Mouse (Mus musculus) neural tube, embryonic 14.5 days (tissue): ENCODE measurements around the gene Rasgrp4. TPM values are rescaled to one million over a fixed set of nuclear protein-coding genes. Genes with fewer than 3 reads are reported as not detected.
"Not testable (repeated sequence)": the region's sequence is repeated elsewhere in the genome, so short reads cannot be mapped to it uniquely, and the experiment has no call there.

Source experiments
- ATAC-seq: fragments of 200-750 bp; cut with Nextera tagmentation; 2 replicates; pipeline ENCODE4 v1.8.0; 2017; ENCODE audit warnings: low read depth, mild to moderate bottlenecking, moderate TSS enrichment, moderate library complexity
- H3K27ac ChIP-seq: fragments of 300-500 bp; sonication (generic); 2 replicates; pipeline ENCODE4 v1.5.1; 2014; ENCODE audit warnings: low read depth, mild to moderate bottlenecking, control low read depth, low read length, moderate library complexity, mixed read lengths
- H3K27me3 ChIP-seq: fragments of 300-500 bp; sonication (generic); 2 replicates; pipeline ENCODE4 v1.6.1; 2014; ENCODE audit warnings: low read length; ENCODE audit not compliant: control insufficient read depth, insufficient read depth
- H3K36me3 ChIP-seq: fragments of 300-500 bp; sonication (generic); 2 replicates; pipeline ENCODE4 v1.6.1; 2014; ENCODE audit warnings: low read length, mixed read lengths; ENCODE audit not compliant: control insufficient read depth, insufficient read depth
- H3K4me1 ChIP-seq: fragments of 300-500 bp; sonication (generic); 2 replicates; pipeline ENCODE4 v1.6.1; 2014; ENCODE audit warnings: low read length; ENCODE audit not compliant: control insufficient read depth, insufficient read depth
- H3K4me2 ChIP-seq: fragments of 300-500 bp; sonication (generic); 2 replicates; pipeline ENCODE4 v1.6.1; 2014; ENCODE audit warnings: mild to moderate bottlenecking, low read depth, low read length, control low read depth
- H3K4me3 ChIP-seq: fragments of 300-500 bp; sonication (generic); 2 replicates; pipeline ENCODE4 v1.5.1; 2014; ENCODE audit warnings: low read depth, low read length, control low read depth, mixed read lengths
- H3K9ac ChIP-seq: fragments of 300-500 bp; sonication (generic); replicated peaks from 2 replicates; pipeline ENCODE4 v1.6.1; 2014; ENCODE audit warnings: low read depth, mild to moderate bottlenecking, control low read depth, low read length, mixed read lengths
- H3K9me3 ChIP-seq: fragments of 300-500 bp; sonication (generic); 2 replicates; pipeline ENCODE4 v1.6.1; 2016; ENCODE audit warnings: low read length; ENCODE audit not compliant: control insufficient read depth
- WGBS: fragments of 180-500 bp; shearing (Covaris S2); extraction: QIAGEN DNeasy Blood & Tissue Kit; methylation state at CpG from one replicate; pipeline ENCODE4 v1.1.7; 2014; 5-methylcytosine and 5-hydroxymethylcytosine counted together
- polyA plus RNA-seq: library from polyadenylated mRNA; unstranded; fragments of >200 nt; fragmentation: Nextera tagmentation; extraction: Ambion mirVana; gene quantifications from 2 replicates; pipeline ENCODE4 v1.2.1, GENCODE M21; 2014

Gene Rasgrp4
- polyA plus RNA-seq, 1 experiment from 2014 or later = 0.51 TPM

DNA sequence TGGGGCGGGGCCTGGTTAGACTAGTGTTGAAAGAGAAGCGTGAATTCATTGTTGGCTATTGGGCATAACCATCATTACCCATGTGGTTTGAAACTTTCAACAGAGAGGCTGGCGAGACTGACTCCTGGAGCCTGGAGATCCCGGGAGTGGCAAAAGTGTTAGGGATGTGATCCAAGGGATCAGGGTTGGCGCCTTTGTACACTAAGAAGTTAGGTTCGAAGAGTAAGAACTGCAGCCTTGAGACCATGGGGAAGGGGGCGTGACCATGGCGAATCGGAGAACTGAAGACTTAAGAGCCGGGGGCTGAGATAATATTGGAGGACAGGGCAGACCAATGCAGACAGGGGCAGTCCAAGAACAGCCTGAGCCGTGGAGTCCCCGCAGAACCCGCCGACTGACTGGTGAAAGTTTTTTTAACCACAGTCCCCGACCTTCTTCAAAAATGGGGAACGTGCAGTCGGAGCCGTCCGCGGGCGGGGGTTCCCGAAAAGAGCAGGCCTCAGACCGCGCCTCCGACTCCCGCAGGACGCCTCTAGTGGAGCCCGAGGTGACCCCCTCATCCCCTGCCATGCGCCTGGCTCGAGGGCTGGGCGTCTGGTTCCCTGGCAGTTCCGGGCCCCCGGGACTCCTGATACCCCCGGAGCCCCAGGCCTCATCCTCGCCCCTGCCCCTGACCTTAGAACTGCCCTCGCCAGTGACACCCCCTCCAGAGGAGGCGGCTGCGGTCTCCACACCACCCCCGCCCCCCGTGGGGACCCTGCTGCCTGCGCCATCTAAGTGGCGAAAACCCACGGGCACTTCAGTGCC is 36.3 kb downstream of the Rasgrp4 start:
- WGBS = under 1% methylated on average over 42 of the region's 43 CpGs

DNA sequence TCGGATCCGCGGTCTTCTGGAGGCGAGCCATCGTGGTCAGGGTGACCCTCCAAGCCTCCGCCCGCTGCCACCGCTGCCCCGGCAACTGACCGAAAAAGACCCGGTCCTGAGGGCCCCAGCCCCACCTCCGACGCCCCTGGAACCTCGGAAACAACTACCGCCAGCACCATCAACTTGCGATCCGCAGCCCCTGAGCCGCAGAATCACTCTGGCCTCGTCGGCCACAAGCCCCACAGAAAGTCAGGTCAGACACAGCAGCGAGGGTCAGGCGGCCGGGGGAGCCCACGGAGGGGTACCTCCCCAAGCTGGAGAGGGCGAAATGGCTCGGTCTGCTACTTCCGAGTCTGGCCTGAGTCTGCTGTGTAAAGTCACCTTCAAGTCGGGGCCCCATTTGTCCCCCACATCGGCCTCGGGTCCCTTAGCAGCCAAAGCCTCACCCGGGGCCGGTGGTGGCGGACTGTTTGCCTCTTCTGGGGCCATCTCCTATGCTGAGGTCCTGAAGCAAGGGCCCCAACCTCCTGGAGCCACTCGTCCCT is 37.0 kb downstream of the Rasgrp4 start:
- 6% methylated on average over 34 of the region's 34 CpGs for WGBS
- no peak for ATAC-seq
- Histone ChIP-seq H3K9ac (no peak overlapping the region), H3K36me3 (peaks cover 25% of the 10 kb centered on the region), H3K27me3 (peaks cover 29% of the 10 kb centered on the region), H3K4me2 (peak overlapping the region; percentile 60; the same call in 1 of the 2 replicates), H3K27ac (no peak overlapping the region), H3K9me3 (no peaks in the 10 kb centered on the region), H3K4me1 (peaks cover 18% of the 10 kb centered on the region), H3K4me3 (peak overlapping the region; percentile 68)

More for the DNA sequence above, 36.3 kb downstream of the Rasgrp4 start:
- H3K27me3 ChIP-seq = peaks cover 29% of the 10 kb centered on the region
- H3K4me3 ChIP-seq = peak overlapping the region; percentile 68
- ATAC-seq = no peak
- peaks cover 22% of the 10 kb centered on the region for H3K36me3 ChIP-seq
- peaks cover 18% of the 10 kb centered on the region for H3K4me1 ChIP-seq
- no peak overlapping the region for H3K9ac ChIP-seq
- no peaks in the 10 kb centered on the region for H3K9me3 ChIP-seq
- peak overlapping the region; percentile 60 for H3K4me2 ChIP-seq
- no peak overlapping the region for H3K27ac ChIP-seq

DNA sequence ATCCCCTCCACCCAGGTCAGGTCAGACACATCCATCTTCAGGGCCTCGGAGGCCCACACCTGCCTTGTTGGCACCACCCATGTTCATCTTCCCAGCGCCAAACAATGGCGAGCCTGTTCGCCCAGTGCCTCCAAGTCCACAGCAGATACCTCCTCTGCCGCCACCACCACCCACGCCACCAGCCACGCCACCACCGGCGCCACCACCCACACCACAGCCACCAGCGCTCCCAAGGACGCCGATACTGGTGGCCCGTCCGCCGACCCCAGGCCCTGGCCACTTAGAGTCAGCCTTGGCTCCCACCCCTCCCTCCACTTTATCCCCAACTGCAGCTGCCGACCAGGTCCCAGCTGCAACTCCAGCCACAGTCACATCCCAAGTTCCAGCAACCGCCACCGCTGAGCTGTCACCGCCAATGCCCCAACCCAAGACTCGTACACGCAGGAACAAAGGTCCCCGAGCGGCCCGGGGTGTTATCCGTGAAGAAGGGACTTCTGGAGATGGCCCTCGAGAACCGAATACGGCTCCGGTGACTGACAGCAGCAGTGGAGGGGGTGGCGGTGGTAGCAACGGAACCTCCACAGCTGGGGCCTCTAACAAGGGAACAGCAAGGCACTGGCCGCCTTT is 37.9 kb downstream of the Rasgrp4 start:
- no peaks in the 10 kb centered on the region for H3K9me3 ChIP-seq
- WGBS = 27% methylated on average over 31 of the region's 32 CpGs
- H3K36me3 ChIP-seq = peaks cover 25% of the 10 kb centered on the region
- H3K9ac ChIP-seq = no peak overlapping the region
- peaks cover 17% of the 10 kb centered on the region for H3K4me1 ChIP-seq
- no peak for ATAC-seq
- H3K27ac ChIP-seq = no peak overlapping the region
- H3K27me3 ChIP-seq = peaks cover 29% of the 10 kb centered on the region
- no peak overlapping the region for H3K4me3 ChIP-seq
- no peak overlapping the region for H3K4me2 ChIP-seq

DNA sequence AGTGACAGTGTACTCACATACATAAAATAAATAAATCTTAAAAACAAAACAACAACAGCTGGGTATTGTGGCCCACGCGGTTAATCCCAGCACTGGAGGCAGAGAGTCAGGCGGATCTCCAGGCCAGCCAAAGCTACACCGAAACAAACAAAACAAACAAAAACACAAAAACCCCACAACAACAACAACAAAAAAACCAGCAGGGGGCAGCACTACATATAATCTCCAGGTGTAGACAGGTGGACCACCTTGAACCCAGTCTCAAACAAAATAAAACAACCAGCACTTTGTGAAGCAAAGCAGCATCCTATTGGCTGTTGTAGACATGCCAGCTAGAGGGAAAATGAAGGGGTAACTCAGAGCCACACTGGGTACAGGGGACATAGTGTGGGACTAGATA is 43.5 kb downstream of the Rasgrp4 start:
- Histone ChIP-seq H3K27me3 (peaks cover 9% of the 10 kb centered on the region), H3K4me2 (0 out of 2 replicates have a peak overlapping the region, but pooled peaks have one; percentile 4), H3K9ac (no peak overlapping the region), H3K4me3 (no peak overlapping the region), H3K36me3 (peaks cover 25% of the 10 kb centered on the region), H3K9me3 (no peaks in the 10 kb centered on the region), H3K4me1 (peaks cover 13% of the 10 kb centered on the region), H3K27ac (no peak overlapping the region)
- no peak for ATAC-seq
- 94% methylated on average over 4 of the region's 4 CpGs for WGBS

DNA sequence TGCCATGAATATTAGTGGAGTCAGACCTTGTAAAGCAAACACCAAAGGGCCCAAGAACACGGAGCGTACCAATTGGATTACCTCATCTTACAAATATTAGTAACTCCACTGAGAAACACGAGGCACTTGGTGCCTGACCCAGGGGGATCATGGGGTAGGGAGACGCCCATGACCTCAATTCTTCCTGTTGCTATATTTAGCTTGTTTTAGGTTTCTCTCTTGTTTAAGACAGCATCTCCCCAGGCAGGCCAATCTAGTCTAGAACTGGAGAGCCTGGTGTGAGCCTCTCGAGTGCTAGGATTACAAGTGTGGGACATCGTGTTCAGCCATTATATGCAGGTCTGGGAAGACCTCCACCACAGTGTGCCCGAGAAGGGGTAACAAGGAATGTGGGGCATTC is 44.7 kb downstream of the Rasgrp4 start:
- 64% methylated on average over 7 of the region's 7 CpGs for WGBS

DNA sequence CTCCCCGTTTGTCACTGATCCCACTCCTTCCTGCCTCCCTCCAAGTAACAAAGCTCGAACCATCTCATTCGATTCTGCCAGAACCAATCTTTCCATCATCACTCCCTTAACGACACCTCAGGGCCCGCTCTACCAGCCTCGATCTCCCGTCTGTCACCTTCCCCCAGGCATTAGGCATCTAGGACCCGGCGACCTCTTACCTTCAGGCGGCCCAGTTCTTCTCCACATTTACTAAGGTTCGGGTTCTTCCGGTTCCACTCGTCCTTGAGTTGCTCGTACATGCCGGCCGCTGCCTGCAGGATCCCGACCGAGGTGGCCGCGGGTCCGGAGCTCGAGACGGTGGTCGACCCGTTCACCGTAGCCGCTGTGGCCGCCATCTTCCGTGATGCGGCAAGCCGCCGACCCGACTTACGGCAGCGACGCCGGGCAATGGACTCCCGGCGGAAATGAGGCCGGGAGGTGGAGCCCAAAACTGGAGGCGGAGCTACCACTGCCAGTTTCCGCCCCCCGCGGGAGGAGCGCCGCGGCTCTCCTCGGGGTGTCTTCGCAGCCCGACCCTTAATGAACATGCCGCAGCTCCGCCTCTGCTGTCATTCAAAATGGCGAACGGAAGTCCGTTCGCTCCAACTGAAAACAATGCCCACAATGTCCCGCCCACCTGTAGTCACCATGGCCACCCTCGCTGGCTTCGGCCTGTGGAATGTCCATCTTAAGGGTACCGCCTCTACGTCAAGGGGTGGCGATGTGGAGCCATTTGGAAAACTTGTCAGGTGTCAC is 45.6 kb downstream of the Rasgrp4 start, which contains the start of gene Psmd8:
Gene Psmd8 (minus strand): TSS at position 625 of the 777 bp plus-strand sequence.
- ATAC-seq = peak; percentile 94
- under 1% methylated on average over 62 of the region's 62 CpGs for WGBS

More for the DNA sequence above, 44.7 kb downstream of the Rasgrp4 start:
- no peak for ATAC-seq
- Histone ChIP-seq H3K27me3 (no peaks in the 10 kb centered on the region), H3K4me3 (peak overlapping the region; percentile 50), H3K4me1 (peaks cover 13% of the 10 kb centered on the region), H3K27ac (no peak overlapping the region), H3K9me3 (no peaks in the 10 kb centered on the region), H3K4me2 (peak overlapping the region; percentile 91), H3K36me3 (peaks cover 17% of the 10 kb centered on the region), H3K9ac (peak overlapping the region; percentile 54)

DNA sequence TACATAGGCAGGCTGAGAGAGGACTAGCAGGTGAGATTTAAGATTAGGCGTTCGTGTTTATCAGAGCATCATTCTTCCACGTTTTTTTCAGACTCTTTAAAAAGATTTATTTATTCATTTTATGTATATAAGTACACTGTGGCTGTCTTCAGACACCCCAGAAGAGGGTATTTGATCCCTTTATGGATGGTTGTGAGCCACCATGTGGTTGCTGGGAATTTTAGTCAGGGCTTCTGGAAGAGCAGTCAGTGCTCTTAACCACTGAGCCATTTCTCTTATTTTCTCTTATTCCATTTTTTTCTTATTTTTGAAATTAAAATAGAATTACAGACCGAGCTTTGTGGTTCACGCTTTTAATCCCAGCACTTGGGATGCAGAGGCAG is 46.2 kb downstream of the Rasgrp4 start:
- Histone ChIP-seq H3K36me3 (peaks cover 4% of the 10 kb centered on the region; the same call in 1 of the 2 replicates), H3K27me3 (no peaks in the 10 kb centered on the region), H3K4me1 (peaks cover 13% of the 10 kb centered on the region), H3K4me2 (peak overlapping the region; percentile 32), H3K9ac (no peak overlapping the region; the same call in 1 of the 2 replicates), H3K27ac (peak overlapping the region; percentile 73), H3K4me3 (peak overlapping the region; percentile 50), H3K9me3 (no peaks in the 10 kb centered on the region)
- WGBS = 45% methylated on average over 5 of the region's 5 CpGs
- ATAC-seq = no peak; the same call in 1 of the 2 replicates

More for the DNA sequence above, 45.6 kb downstream of the Rasgrp4 start, which contains the start of gene Psmd8:
- H3K4me3 ChIP-seq = peak within 1 kb of the TSS; percentile 50
- H3K4me2 ChIP-seq = peak within 1 kb of the TSS; percentile 91
- H3K36me3 ChIP-seq = peaks cover 10% of the 10 kb centered on the region; the same call in 1 of the 2 replicates
- H3K9me3 ChIP-seq = no peaks in the 10 kb centered on the region
- peaks cover 13% of the 10 kb centered on the region for H3K4me1 ChIP-seq
- H3K27me3 ChIP-seq = no peaks in the 10 kb centered on the region
- peak within 1 kb of the TSS; percentile 54 for H3K9ac ChIP-seq
- peak within 1 kb of the TSS; percentile 73 for H3K27ac ChIP-seq

DNA sequence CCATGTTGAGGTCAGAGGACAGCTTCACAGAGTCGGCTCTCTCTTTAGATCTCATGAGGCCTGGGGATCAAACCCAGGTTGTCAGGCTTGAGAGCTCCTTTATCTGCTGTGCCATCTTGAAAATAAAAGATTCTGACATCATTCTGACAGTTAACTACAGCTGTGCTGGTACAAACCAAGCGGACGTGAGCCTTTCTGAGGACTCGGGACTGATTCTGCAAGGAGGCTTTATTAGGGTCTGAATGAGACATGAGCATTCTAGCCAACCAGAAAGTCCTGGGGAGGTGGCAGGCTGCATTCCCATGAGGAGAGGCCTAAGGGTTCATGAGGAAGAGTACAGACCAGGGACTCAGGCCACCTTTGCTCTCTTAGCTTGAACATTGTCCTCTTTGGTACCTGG is 46.7 kb downstream of the Rasgrp4 start:
- WGBS = 88% methylated on average over 4 of the region's 4 CpGs

More for the DNA sequence above, 46.7 kb downstream of the Rasgrp4 start:
- not testable (repeated sequence) for H3K9ac ChIP-seq, H3K4me3 ChIP-seq, H3K9me3 ChIP-seq, ATAC-seq, H3K36me3 ChIP-seq, H3K27me3 ChIP-seq
- Histone ChIP-seq H3K4me1 (peaks cover 13% of the 10 kb centered on the region), H3K27ac (peak overlapping the region; percentile 73; the same call in 1 of the 2 replicates), H3K4me2 (peak overlapping the region; percentile 32; the same call in 1 of the 2 replicates)
